Mouse (Mus musculus): Measurements from ENCODE around the gene 5830473C10Rik. TPM values are rescaled to one million over a fixed set of nuclear protein-coding genes. Genes with fewer than 3 reads are reported as not detected.

5830473C10Rik gene
- polyA plus RNA-seq, 1 experiment = not detected

GRCm38 (mm10) chr5:90564161-90564560 lies 3.3 kb downstream of the 5830473C10Rik start:
- Histone ChIP-seq H3K79me2 (ENCODE audit: control insufficient read depth, insufficient read depth) (no peaks in the 10 kb centered on the region), H3ac (ENCODE audit: control insufficient read depth, insufficient read length) (no peak overlapping the region), H3K4me2 (ENCODE audit: low read depth) (no peak overlapping the region), H3K4me3 (no peak overlapping the region), H3K36me3 (ENCODE audit: control insufficient read depth, insufficient read depth) (no peaks in the 10 kb centered on the region), H3K27me3 (ENCODE audit: control insufficient read depth, insufficient read depth, insufficient read length) (peaks cover 14% of the 10 kb centered on the region)
- TF ChIP-seq TCF12 (IDR thresholded peaks at IDR 0.05; ENCODE audit: insufficient read depth, poor library complexity, severe bottlenecking) = no peak
- no peak for TF ChIP-seq MYOD1 (IDR thresholded peaks at IDR 0.05; ENCODE audit: control insufficient read depth in 1 of 3, insufficient read length in 2 of 3, low read depth in 2 of 3)
- no peak for TF ChIP-seq USF1 (IDR thresholded peaks at IDR 0.05; ENCODE audit: low read depth)
- TF ChIP-seq TCF3 (IDR thresholded peaks at IDR 0.05; ENCODE audit: insufficient read length, low read depth) = no peak
- TF ChIP-seq SRF (IDR thresholded peaks at IDR 0.05; ENCODE audit: control insufficient read depth, insufficient read length, low read depth) = no peak
- TF ChIP-seq E2F4 (IDR thresholded peaks at IDR 0.05; ENCODE audit: insufficient read depth) = no peak
- no peak for TF ChIP-seq POLR2AphosphoS2 (IDR thresholded peaks at IDR 0.05; ENCODE audit: insufficient read length, low read depth)
- TF ChIP-seq MYOG (IDR thresholded peaks at IDR 0.05; ENCODE audit: control insufficient read depth in 1 of 3, insufficient read depth in 1 of 3, insufficient read length in 2 of 3, low read depth in 2 of 3) = no peak
- TF ChIP-seq POLR2A (IDR thresholded peaks at IDR 0.05; ENCODE audit: insufficient read length, low read depth) = no peak
- TF ChIP-seq MAX (IDR thresholded peaks at IDR 0.05; ENCODE audit: low read depth) = no peak
- TF ChIP-seq CEBPB (IDR thresholded peaks at IDR 0.05; ENCODE audit: insufficient read depth, poor library complexity, severe bottlenecking) = no peak
- no peak for TF ChIP-seq REST (IDR thresholded peaks at IDR 0.05; ENCODE audit: insufficient read depth, insufficient read length)

- Histone ChIP-seq H3K4me2 (ENCODE audit: low read depth) (no peak overlapping the region), H3K27me3 (ENCODE audit: control insufficient read depth, insufficient read depth, insufficient read length) (peaks cover 12% of the 10 kb centered on the region), H3K79me2 (ENCODE audit: control insufficient read depth, insufficient read depth) (no peaks in the 10 kb centered on the region), H3K36me3 (ENCODE audit: control insufficient read depth, insufficient read depth) (no peaks in the 10 kb centered on the region), H3K4me3 (no peak overlapping the region), H3ac (ENCODE audit: control insufficient read depth, insufficient read length) (no peak overlapping the region)
- TF ChIP-seq CEBPB (IDR thresholded peaks at IDR 0.05; ENCODE audit: insufficient read depth, poor library complexity, severe bottlenecking) = no peak
- no peak for TF ChIP-seq MYOD1 (IDR thresholded peaks at IDR 0.05; ENCODE audit: control insufficient read depth in 1 of 3, insufficient read length in 2 of 3, low read depth in 2 of 3)
- TF ChIP-seq USF1 (IDR thresholded peaks at IDR 0.05; ENCODE audit: low read depth) = no peak
- no peak for TF ChIP-seq TCF12 (IDR thresholded peaks at IDR 0.05; ENCODE audit: insufficient read depth, poor library complexity, severe bottlenecking)
- no peak for TF ChIP-seq POLR2A (IDR thresholded peaks at IDR 0.05; ENCODE audit: insufficient read length, low read depth)
- no peak for TF ChIP-seq MYOG (IDR thresholded peaks at IDR 0.05; ENCODE audit: control insufficient read depth in 1 of 3, insufficient read depth in 1 of 3, insufficient read length in 2 of 3, low read depth in 2 of 3)
- no peak for TF ChIP-seq SRF (IDR thresholded peaks at IDR 0.05; ENCODE audit: control insufficient read depth, insufficient read length, low read depth)
- no peak for TF ChIP-seq POLR2AphosphoS2 (IDR thresholded peaks at IDR 0.05; ENCODE audit: insufficient read length, low read depth)
- TF ChIP-seq MAX (IDR thresholded peaks at IDR 0.05; ENCODE audit: low read depth) = no peak
- TF ChIP-seq E2F4 (IDR thresholded peaks at IDR 0.05; ENCODE audit: insufficient read depth) = no peak
- TF ChIP-seq REST (IDR thresholded peaks at IDR 0.05; ENCODE audit: insufficient read depth, insufficient read length) = no peak
- TF ChIP-seq TCF3 (IDR thresholded peaks at IDR 0.05; ENCODE audit: insufficient read length, low read depth) = no peak
Observed at GRCm38 (mm10) chr5:90565205-90565604, 4.3 kb downstream of the 5830473C10Rik start.

GRCm38 (mm10) chr5:90567788-90568187 lies 6.9 kb downstream of the 5830473C10Rik start:
- no peak overlapping the region for H3K4me3 ChIP-seq
- TF ChIP-seq MAX (IDR thresholded peaks at IDR 0.05; ENCODE audit: low read depth) (no peak), USF1 (IDR thresholded peaks at IDR 0.05; ENCODE audit: low read depth) (no peak), MYOG (IDR thresholded peaks at IDR 0.05; ENCODE audit: control insufficient read depth in 1 of 3, insufficient read depth in 1 of 3, insufficient read length in 2 of 3, low read depth in 2 of 3) (no peak)

GRCm38 (mm10) chr5:90568338-90568737 lies 7.4 kb downstream of the 5830473C10Rik start:
- TF ChIP-seq TCF12 (IDR thresholded peaks at IDR 0.05; ENCODE audit: insufficient read depth, poor library complexity, severe bottlenecking) (no peak), MAX (IDR thresholded peaks at IDR 0.05; ENCODE audit: low read depth) (no peak), CEBPB (IDR thresholded peaks at IDR 0.05; ENCODE audit: insufficient read depth, poor library complexity, severe bottlenecking) (no peak), USF1 (IDR thresholded peaks at IDR 0.05; ENCODE audit: low read depth) (no peak), POLR2A (IDR thresholded peaks at IDR 0.05; ENCODE audit: insufficient read length, low read depth) (no peak), E2F4 (IDR thresholded peaks at IDR 0.05; ENCODE audit: insufficient read depth) (no peak), SRF (IDR thresholded peaks at IDR 0.05; ENCODE audit: control insufficient read depth, insufficient read length, low read depth) (no peak), TCF3 (IDR thresholded peaks at IDR 0.05; ENCODE audit: insufficient read length, low read depth) (no peak), MYOG (IDR thresholded peaks at IDR 0.05; ENCODE audit: control insufficient read depth in 1 of 3, insufficient read depth in 1 of 3, insufficient read length in 2 of 3, low read depth in 2 of 3) (no peak), POLR2AphosphoS2 (IDR thresholded peaks at IDR 0.05; ENCODE audit: insufficient read length, low read depth) (no peak), MYOD1 (IDR thresholded peaks at IDR 0.05; ENCODE audit: control insufficient read depth in 1 of 3, insufficient read length in 2 of 3, low read depth in 2 of 3) (no peak), REST (IDR thresholded peaks at IDR 0.05; ENCODE audit: insufficient read depth, insufficient read length) (no peak)
- no peaks in the 10 kb centered on the region for H3K79me2 ChIP-seq (ENCODE audit: control insufficient read depth, insufficient read depth)
- H3K4me2 ChIP-seq (ENCODE audit: low read depth) = no peak overlapping the region
- no peak overlapping the region for H3ac ChIP-seq (ENCODE audit: control insufficient read depth, insufficient read length)
- no peak overlapping the region for H3K4me3 ChIP-seq
- H3K27me3 ChIP-seq (ENCODE audit: control insufficient read depth, insufficient read depth, insufficient read length) = peaks cover 18% of the 10 kb centered on the region
- no peaks in the 10 kb centered on the region for H3K36me3 ChIP-seq (ENCODE audit: control insufficient read depth, insufficient read depth)

More at GRCm38 (mm10) chr5:90567788-90568187, 6.9 kb downstream of the 5830473C10Rik start:
- Histone ChIP-seq H3ac (ENCODE audit: control insufficient read depth, insufficient read length) (no peak overlapping the region), H3K4me2 (ENCODE audit: low read depth) (no peak overlapping the region), H3K36me3 (ENCODE audit: control insufficient read depth, insufficient read depth) (no peaks in the 10 kb centered on the region), H3K79me2 (ENCODE audit: control insufficient read depth, insufficient read depth) (no peaks in the 10 kb centered on the region), H3K27me3 (ENCODE audit: control insufficient read depth, insufficient read depth, insufficient read length) (peaks cover 18% of the 10 kb centered on the region)

- Histone ChIP-seq H3K79me2 (ENCODE audit: control insufficient read depth, insufficient read depth) (no peaks in the 10 kb centered on the region), H3ac (ENCODE audit: control insufficient read depth, insufficient read length) (no peak overlapping the region), H3K4me2 (ENCODE audit: low read depth) (no peak overlapping the region), H3K4me3 (no peak overlapping the region), H3K36me3 (ENCODE audit: control insufficient read depth, insufficient read depth) (no peaks in the 10 kb centered on the region), H3K27me3 (ENCODE audit: control insufficient read depth, insufficient read depth, insufficient read length) (peaks cover 18% of the 10 kb centered on the region)
- TF ChIP-seq E2F4 (IDR thresholded peaks at IDR 0.05; ENCODE audit: insufficient read depth) = no peak
- TF ChIP-seq SRF (IDR thresholded peaks at IDR 0.05; ENCODE audit: control insufficient read depth, insufficient read length, low read depth) = no peak
- TF ChIP-seq REST (IDR thresholded peaks at IDR 0.05; ENCODE audit: insufficient read depth, insufficient read length) = no peak
- TF ChIP-seq TCF12 (IDR thresholded peaks at IDR 0.05; ENCODE audit: insufficient read depth, poor library complexity, severe bottlenecking) = no peak
Observed at GRCm38 (mm10) chr5:90571216-90571615, 10.3 kb downstream of the 5830473C10Rik start.
